Mouse (Mus musculus) Patski (cell line): Measurements from ENCODE around the gene Polr1c. TPM values are rescaled to one million over a fixed set of nuclear protein-coding genes. Genes with fewer than 3 reads are reported as not detected.

Experiments used
- ATAC-seq: fragments of 100-300 bp; one replicate; pipeline ENCODE4 v1.8.0; 2021
- CTCF ChIA-PET: fragments of 350-600 bp; sonication (Branson Sonifier 250); formaldehyde crosslinking; loops from one replicate; lab custom pipeline; 2022; ENCODE audit warnings: inconsistent platforms; lab: Charles Lee
- POLR2A ChIA-PET: fragments of 350-600 bp; sonication (Branson Sonifier 250); formaldehyde crosslinking; loops from one replicate; lab custom pipeline; 2022; ENCODE audit warnings: antibody characterized with exemption, inconsistent platforms; lab: Charles Lee
- DNase-seq: peaks from one replicate; pipeline ENCODE4 v3.0.0-alpha.2; 2011; ENCODE audit warnings: low read depth, low spot score
- H3K27me3 ChIP-seq: fragments of 371-371 bp; one replicate; pipeline ENCODE4 v1.5.1; 2021
- CTCF ChIP-seq: fragments of 100-300 bp; IDR thresholded peaks from one replicate; pipeline ENCODE4 v1.5.1; 2021
- in situ Hi-C: fragments of 300-500 bp; cut with MboI; formaldehyde crosslinking; loops from 3 replicates; pipeline ENCODE4 v1.11.1; 2018; ENCODE audit warnings: low pct_unique_long_range_greater_than_20kb, mixed read lengths
- polyA plus RNA-seq: library from polyadenylated mRNA; unstranded; gene quantifications from one replicate; pipeline ENCODE4 v1.2.3, GENCODE M21; 2021

The Polr1c gene
- polyA plus RNA-seq, 1 experiment from 2014 or later, result 93.1 TPM

GRCm38 (mm10) chr17:46239516-46240114, 8.2 kb downstream of the Polr1c start:
- in situ Hi-C loops, result no loop called here
- no peak for ATAC-seq
- H3K27me3 ChIP-seq, result no peaks in the 10 kb centered on the region
- CTCF ChIA-PET, result interaction anchor here (1.1 kb wide), 1 partner anchor 12 kb away, joined by 3 read pairs; no protein-coding TSS in a partner anchor
- POLR2A ChIA-PET, result interaction anchor here (0.6 kb wide), 1 partner anchor 836 kb away, joined by 3 read pairs; no protein-coding TSS in a partner anchor
- no peak for DNase-seq
- TF ChIP-seq CTCF, result no peak

DNA sequence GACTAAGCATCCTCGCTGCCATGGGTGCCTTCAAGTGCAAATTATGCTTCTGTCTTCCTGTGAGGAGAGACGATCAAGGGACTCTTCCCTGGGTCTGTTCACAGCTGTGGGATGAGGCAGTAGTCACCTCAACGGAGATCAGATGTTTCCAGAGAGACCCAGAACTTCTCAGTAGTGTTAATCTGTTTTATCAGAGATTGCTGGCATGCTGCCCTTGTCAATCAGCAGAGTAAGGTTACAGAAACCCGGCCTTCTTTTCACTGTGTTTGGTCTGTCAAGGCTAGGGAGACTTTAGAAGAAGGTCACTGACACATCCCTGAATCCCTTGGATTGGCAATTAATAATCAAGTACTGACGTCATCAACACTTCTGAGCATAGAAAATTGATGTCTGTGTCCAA, 10.4 kb downstream of the Polr1c start:
- DNase-seq, result no peak
- no peaks in the 10 kb centered on the region for H3K27me3 ChIP-seq

GRCm38 (mm10) chr17:46237079-46237478, 10.8 kb downstream of the Polr1c start:
- H3K27me3 ChIP-seq, result no peaks in the 10 kb centered on the region
- no peak for TF ChIP-seq CTCF
- in situ Hi-C loops, result no loop called here
- ATAC-seq (no peak), DNase-seq (no peak)
- CTCF ChIA-PET, result no interaction called here
- POLR2A ChIA-PET, result no interaction called here

More for the DNA sequence above, 10.4 kb downstream of the Polr1c start:
- ChIA-PET POLR2A (interaction anchor here (1.3 kb wide), 1 partner anchor 8 kb away, joined by 4 read pairs; no protein-coding TSS in a partner anchor), CTCF (no interaction called here)
- TF ChIP-seq CTCF, result no peak
- no peak for ATAC-seq
- in situ Hi-C loops, result no loop called here

- CTCF ChIA-PET, result no interaction called here
- no peak for TF ChIP-seq CTCF
- ATAC-seq (no peak), DNase-seq (no peak)
- POLR2A ChIA-PET, result no interaction called here
- in situ Hi-C loops, result no loop called here
- H3K27me3 ChIP-seq, result no peaks in the 10 kb centered on the region
Observed at GRCm38 (mm10) chr17:46236067-46236466, 11.8 kb downstream of the Polr1c start.

DNA sequence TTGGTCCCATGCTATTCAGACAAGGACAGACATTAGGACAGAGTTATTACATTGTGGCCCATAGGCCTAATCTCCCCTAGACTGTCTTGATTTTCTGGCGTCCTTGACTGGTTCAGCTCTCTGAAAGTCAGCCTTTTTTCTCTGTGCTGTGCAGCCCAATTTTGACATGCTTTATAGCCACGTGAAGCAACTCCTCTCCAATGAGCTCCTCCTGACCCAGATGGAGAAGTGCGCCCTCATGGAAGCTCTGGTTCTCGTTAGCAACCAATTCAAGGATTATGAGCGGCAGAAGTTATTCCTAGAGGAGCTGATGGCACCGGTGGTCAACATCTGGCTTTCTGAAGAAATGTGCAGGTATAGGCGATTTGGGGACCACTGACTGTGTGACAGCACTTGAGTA, 20.3 kb downstream of the Polr1c start:
- in situ Hi-C loops, result no loop called here
- no peak for TF ChIP-seq CTCF
- H3K27me3 ChIP-seq, result no peaks in the 10 kb centered on the region
- DNase-seq (no peak), ATAC-seq (no peak)
- ChIA-PET CTCF (interaction anchor here (0.9 kb wide), 2 partner anchors 12 to 47 kb away, joined by 3 read pairs; no protein-coding TSS in a partner anchor), POLR2A (interaction anchor here (0.6 to 1.4 kb wide), 2 partner anchors 16 to 721 kb away, joined by 3 to 5 read pairs; partner anchors contain the start of gene Aars2)

- in situ Hi-C loops, result no loop called here
- H3K27me3 ChIP-seq, result no peaks in the 10 kb centered on the region
- ChIA-PET CTCF (interaction anchor here (1.6 kb wide), 1 partner anchor 173 kb away, joined by 3 read pairs; no protein-coding TSS in a partner anchor), POLR2A (interaction anchor here (0.7 kb wide), 1 partner anchor 8 kb away, joined by 3 read pairs; no protein-coding TSS in a partner anchor)
- ATAC-seq (no peak), DNase-seq (no peak)
- TF ChIP-seq CTCF, result no peak
Observed at GRCm38 (mm10) chr17:46221601-46222000, 26.3 kb downstream of the Polr1c start.

DNA sequence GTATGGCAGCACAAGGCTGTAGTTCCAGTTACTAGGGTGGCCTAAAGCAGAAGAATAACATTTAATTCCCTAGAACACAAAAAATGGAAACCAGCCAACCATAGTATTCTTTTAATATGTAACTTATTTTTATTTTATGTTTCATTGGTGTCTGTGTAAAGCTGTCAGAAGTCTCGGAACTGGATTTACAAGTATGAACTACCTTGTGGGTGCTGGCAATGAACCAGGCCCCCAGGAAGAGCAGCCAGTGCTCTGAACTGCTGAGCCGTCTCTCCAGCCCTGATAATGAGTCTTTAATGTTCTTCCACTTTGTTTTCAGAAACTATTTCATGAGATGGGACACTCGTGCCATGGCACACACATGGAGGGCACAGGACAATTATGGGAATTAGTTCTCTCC, 37.3 kb downstream of the Polr1c start:
- ChIA-PET POLR2A (no interaction called here), CTCF (interaction anchor here (1.3 kb wide), 1 partner anchor 18 kb away, joined by 3 read pairs; no protein-coding TSS in a partner anchor)
- ATAC-seq (peak; percentile 73), DNase-seq (peak; percentile 86)
- TF ChIP-seq CTCF, result no peak
- H3K27me3 ChIP-seq, result no peaks in the 10 kb centered on the region
- in situ Hi-C loops, result no loop called here

DNA sequence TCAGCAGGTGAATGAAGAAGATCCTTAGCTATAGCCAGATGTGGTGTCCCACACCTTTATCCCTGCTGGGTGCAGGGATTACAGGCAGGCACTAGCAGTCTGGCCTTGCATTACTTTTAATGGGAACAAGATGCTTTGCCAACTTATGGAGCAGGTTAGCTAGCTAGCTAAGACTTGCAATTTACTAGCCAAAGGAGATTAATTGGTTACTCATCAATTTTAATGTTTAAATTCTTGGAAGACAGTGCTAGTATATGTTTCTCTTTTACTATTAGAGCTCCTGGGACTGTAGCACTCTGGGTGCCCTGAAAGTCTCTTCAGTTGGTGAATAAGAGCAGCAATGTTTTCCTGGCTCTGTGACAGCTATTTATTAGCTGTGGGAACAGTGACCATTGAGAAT, 41.2 kb downstream of the Polr1c start:
- no peaks in the 10 kb centered on the region for H3K27me3 ChIP-seq
- no peak for DNase-seq
- TF ChIP-seq CTCF, result no peak
- ATAC-seq, result no peak
- POLR2A ChIA-PET, result no interaction called here
- in situ Hi-C loops, result no loop called here
- CTCF ChIA-PET, result no interaction called here

GRCm38 (mm10) chr17:46203078-46203477, 44.8 kb downstream of the Polr1c start:
- ATAC-seq, result no peak
- ChIA-PET CTCF (interaction anchor here (1.5 kb wide), 1 partner anchor 19 kb away, joined by 4 read pairs; no protein-coding TSS in a partner anchor), POLR2A (interaction anchor here (1.4 kb wide), 1 partner anchor 41 kb away, joined by 3 read pairs; no protein-coding TSS in a partner anchor)
- DNase-seq, result no peak
- in situ Hi-C loops, result no loop called here
- no peak for TF ChIP-seq CTCF
- no peaks in the 10 kb centered on the region for H3K27me3 ChIP-seq

DNA sequence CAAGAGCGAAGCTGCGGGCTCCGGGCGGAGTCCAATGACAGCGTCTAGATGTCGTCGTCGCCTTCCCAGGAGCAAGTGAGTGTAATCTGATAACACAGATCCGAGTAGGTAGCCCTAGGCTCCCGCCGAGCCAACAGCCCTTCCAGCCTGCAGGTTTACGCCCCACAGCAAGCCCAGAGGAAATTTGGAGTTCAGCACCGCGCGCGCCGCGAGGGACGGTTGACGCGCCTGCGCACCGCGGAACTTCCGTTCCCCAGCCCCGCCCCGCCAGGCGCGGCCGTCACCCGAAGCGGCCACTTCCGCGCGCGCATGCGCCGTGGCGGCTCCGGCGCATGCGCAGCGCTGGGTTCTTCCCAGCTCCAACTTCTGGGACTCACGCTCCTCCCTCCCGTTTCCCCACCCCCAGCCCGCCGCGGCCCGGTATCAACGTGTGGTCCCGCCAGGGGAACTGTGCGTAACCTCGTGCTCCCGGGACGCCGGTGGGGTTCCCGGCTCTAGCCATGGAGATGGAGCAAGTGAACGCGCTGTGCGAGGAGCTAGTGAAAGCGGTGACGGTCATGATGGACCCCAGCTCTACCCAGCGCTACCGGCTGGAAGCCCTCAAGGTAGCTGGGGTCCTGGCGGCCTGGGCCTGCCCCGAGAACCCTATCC, 45.3 kb downstream of the Polr1c start, which contains the start of the genes Polh and Xpo5:
Gene Polh (minus strand): TSS at position 225 of the 651 bp plus-strand sequence.
Gene Xpo5 (plus strand): TSS at position 362 of the 651 bp plus-strand sequence.
- ATAC-seq, result peak; percentile 89
- ChIA-PET CTCF (no interaction called here), POLR2A (interaction anchor here (1.4 kb wide), 1 partner anchor 40 kb away, joined by 3 read pairs; no protein-coding TSS in a partner anchor)
- TF ChIP-seq CTCF, result no peak
- peak; percentile 43 for DNase-seq
- no peaks in the 10 kb centered on the region for H3K27me3 ChIP-seq
- in situ Hi-C loops, result no loop called here
